Mouse (Mus musculus) embryo, embryonic 11.5 days (tissue): Measurements from ENCODE around the gene Ciao2b.
"Not testable (repeated sequence)": the region's sequence is repeated elsewhere in the genome, so short reads cannot be mapped to it uniquely, and the experiment has no call there.

Experiments used
- DNase-seq: peaks from one replicate; pipeline ENCODE4 v3.0.0-alpha.2; 2012; ENCODE audit warnings: low read depth, low spot score

The Ciao2b gene

GRCm38 (mm10) chr8:104641426-104642323, at the start of gene Ciao2b:
Ciao2b (minus strand) TSS chr8:104641965.
- DNase-seq: peak; percentile 70

- no peak for DNase-seq
These were observed 46.7 kb upstream of the Ciao2b start for GRCm38 (mm10) chr8:104688433-104688832.

DNA sequence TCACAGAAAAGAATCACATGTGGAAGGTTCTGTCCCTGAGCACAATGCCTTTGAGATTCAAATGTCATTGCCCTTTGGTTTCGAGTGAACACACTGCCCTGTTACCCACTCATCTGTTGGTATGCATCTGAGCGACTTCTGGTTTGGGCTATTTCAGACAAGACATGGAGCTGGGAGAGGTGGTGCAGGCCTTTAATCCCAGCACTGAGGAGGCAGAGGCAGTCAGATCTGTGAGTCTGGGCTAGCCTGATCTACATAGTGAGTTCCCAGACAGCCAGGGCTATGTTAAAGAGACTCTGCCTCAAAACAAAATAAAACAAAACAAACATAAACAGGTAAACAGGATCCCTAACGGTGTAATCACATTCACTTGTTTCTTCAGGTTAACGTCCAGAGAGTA, 13.8 kb upstream of the Ciao2b start:
- DNase-seq: no peak

DNA sequence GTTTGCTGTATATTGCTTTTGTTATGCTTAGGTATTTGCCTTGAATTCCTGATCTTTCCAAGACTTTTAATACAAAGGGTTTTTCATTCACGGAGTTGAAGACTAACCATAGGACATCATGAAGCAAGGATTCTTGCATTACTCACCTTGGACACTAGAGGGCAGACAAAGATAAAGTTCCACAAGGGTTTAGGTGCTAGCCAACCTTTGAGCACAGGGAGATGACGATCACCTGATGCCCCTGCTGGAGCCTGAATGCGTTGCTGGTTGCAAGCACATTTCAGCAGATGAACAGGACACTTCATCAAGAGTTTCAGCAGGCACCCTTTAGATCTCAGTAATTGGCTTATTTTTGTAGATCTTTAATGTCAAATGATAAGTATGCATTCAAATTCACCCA, 13.2 kb upstream of the Ciao2b start:
- DNase-seq: peak; percentile 77

- DNase-seq: not testable (repeated sequence)
These were observed 2.4 kb upstream of the Ciao2b start for GRCm38 (mm10) chr8:104644187-104644586.

DNA sequence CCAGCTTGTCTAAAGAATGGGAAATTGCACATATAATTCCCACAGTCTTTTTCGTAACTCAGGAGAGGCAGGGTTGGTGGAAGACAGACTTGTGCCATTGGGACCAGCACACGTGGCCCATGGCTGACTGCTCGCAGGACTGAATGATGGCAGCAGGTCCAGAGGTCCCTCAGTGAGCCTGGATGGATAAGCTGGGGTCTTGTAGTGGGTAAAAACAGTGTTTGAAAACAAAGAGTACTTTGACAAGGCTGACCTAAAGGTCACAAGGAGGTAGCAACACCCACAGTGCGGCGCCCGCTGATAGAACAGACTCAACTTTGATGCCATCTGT, 524 bp upstream of the Ciao2b start:
- no peak for DNase-seq

DNA sequence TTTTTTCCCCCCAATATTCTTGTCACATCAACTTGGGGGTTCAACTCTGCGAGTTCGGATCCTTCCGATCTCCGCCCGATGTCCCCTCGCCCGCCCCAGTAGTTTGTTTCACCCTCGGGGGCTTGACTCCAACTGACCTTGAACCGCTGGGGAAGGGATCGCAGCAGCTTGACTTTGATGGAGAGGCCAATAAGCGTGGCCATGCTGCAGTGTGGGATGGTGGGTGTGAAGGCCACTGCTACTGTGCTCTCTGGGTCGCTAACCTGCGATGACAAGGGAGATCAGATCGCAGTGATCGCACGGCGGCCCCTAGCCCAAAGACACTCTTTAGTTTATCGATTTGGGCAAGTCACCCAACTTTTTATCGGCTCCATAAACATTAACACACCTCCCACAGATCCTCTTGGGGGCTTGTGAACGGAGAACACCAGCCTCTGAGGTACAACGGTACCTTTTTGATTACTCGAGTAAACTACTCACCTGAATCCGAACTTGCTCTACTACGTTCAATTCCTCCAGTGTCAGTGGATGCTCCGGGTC, 864 bp downstream of the Ciao2b start:
- no peak for DNase-seq

DNA sequence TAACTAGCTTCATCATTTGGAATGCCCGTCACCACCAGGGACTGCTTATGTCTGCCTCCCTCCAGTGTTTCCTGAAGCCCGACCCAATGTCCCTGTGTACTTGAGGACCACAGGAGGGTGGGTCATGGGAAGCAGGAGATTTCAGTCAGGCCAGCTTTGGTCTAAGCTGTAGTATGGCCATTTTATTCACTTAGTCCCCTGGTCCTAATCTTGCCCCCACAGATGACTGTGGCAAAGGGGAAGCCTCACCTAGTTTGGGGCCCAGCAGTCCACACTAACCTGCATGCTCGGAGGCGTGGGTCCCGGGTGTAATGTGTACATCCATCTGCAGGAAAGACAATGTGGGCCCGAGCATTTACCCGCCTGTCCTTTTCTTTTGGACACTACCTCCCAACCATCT, 1.5 kb downstream of the Ciao2b start:
- DNase-seq: no peak

GRCm38 (mm10) chr8:104638010-104638409, 3.8 kb downstream of the Ciao2b start:
- no peak for DNase-seq

- no peak for DNase-seq
These were observed 6.6 kb downstream of the Ciao2b start for GRCm38 (mm10) chr8:104635004-104635710.

GRCm38 (mm10) chr8:104633156-104633744, 8.5 kb downstream of the Ciao2b start:
- DNase-seq: no peak

DNA sequence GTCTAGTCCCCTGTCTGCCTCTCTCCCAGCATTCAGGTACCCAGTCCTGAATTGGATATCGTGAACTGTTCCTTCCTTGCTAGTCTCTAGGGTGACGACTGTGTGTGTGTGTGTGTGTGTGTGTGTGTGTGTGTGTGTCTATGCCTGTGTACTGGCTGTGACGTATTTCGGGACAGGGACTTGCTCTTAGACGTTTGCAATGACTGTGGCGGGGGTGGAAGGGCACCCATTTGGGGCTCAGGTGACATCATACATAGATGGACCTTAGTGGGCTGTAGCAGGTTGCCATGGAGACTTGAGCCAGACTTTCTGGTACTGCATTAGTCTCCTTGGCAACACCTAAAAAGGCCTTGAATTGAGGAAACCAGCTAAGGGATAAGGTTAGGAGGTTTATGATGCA, 9.3 kb downstream of the Ciao2b start:
- no peak for DNase-seq

DNA sequence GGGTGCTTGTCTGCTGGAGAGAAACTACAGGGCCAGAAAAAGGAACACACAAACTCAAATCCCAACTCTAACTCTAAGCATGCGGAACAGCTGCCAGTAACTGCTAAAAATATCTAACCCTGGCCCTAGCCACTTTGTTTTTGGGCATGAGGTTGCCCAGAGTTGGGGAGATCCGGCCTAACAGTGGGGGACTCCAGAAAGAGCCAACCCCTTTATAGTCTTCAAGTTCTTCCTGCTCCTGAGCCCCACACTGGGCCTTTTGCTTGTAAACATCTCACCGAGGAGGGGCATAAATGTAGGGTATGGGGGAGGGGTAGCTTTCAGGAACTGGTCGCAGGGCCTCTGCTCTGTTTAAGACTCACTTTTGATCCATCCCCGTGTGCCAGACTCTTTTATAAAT, 9.8 kb downstream of the Ciao2b start:
- no peak for DNase-seq

DNA sequence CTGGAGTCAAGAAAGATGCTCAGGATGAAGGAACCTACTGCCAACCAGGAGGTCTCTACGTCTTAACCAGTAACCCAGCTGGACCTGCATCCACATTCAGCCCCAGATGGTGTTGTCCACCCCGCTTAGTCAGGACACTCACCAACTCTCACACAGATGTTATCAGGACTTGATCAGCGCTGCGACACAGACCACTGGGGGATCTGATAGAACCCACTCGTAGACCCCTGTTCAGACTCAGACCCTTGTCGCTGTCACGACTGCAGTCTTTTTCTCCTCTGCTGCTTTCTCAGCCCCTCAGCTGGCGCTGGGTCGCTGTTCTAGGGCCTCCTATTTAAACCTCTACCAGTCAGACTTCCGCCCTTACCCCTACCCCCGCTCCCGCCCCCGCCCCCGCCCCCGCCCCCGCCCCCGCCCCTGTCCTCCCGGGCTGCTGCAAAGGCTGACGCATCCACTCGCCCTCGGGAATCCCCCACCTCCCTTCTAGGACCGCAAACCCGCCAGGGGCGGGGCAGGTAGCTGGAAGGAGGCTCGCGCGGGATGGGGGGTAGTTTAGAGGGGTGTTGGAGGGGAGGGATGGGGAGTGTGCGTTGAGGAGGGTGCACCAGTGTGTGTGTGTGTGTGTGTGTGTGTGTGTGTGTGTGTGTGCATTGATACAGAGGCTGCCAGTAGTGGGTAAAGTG, 10.6 kb downstream of the Ciao2b start, which contains the start of gene Rrad:
Gene Rrad, minus strand, starts transcription at position 347 of the 683 bp plus-strand sequence.
- no peak for DNase-seq

- no peak for DNase-seq
These were observed 11.2 kb downstream of the Ciao2b start for GRCm38 (mm10) chr8:104630574-104630973.

DNA sequence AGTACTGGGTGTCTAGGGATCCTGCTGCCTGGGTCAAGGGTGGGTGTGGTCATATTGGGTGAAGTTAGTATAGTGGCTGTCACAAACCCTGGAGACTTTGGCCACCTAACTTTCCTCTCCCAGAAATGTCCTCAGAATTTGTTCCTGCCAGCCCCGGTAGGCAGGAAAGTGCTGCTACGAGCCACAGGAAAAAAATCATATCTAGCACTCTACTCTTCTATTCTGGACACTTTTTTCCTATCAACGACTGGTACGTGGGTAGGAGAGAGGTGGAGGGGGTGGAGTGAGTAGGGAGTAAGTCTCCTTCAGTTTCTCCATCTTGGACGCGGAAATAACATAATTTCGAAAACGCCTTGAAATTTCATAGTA, 11.7 kb downstream of the Ciao2b start:
- no peak for DNase-seq

GRCm38 (mm10) chr8:104629306-104630110, 12.3 kb downstream of the Ciao2b start:
- DNase-seq: no peak

- no peak for DNase-seq
These were observed 13.4 kb downstream of the Ciao2b start for GRCm38 (mm10) chr8:104628402-104628801.

- no peak for DNase-seq
These were observed 14.6 kb downstream of the Ciao2b start for GRCm38 (mm10) chr8:104627065-104627740.

- no peak for DNase-seq
These were observed 17.6 kb downstream of the Ciao2b start, which contains the start of gene Cdh16 for GRCm38 (mm10) chr8:104624161-104624560. Cdh16 (minus strand) TSS chr8:104624396.
